Mouse (Mus musculus) cerebellum, adult 2 months (tissue): ENCODE measurements at regions not wholly inside any gene's neighbourhood (a gene's known extent, or its start where the extent isn't known, plus 50 kb on each side); places are given as distances from the start of the nearest gene placed in this dataset.

Experiments
- DNase-seq, 2 experiments: peaks; one replicate each; pipeline ENCODE4 v3.0.0; 2021
- H3K27ac ChIP-seq: fragments of 200-500 bp; 2 replicates; pipeline ENCODE4 v1.5.1; 2012; ENCODE audit warnings: low read length, control low read depth, inconsistent platforms; ENCODE audit not compliant: insufficient read depth
- H3K27me3 ChIP-seq: fragments of 200-500 bp; 2 replicates; pipeline ENCODE4 v1.6.1; 2012; ENCODE audit warnings: inconsistent platforms, mild to moderate bottlenecking, low read length, moderate library complexity; ENCODE audit not compliant: control insufficient read depth, insufficient read depth
- H3K4me1 ChIP-seq: fragments of 200-500 bp; 2 replicates; pipeline ENCODE4 v1.6.1; 2011; ENCODE audit warnings: low read length; ENCODE audit not compliant: control insufficient read depth, insufficient read depth
- H3K4me3 ChIP-seq: fragments of 200-500 bp; replicated peaks from 2 replicates; pipeline ENCODE3; 2011; ENCODE audit warnings: mild to moderate bottlenecking, low read depth, low read length, control low read depth; ENCODE audit not compliant: insufficient read depth
- CTCF ChIP-seq: fragments of 200-500 bp; IDR thresholded peaks from 2 replicates; pipeline ENCODE4 v1.5.1; 2011; ENCODE audit warnings: low read depth, mild to moderate bottlenecking, control low read depth, low read length, moderate library complexity, borderline replicate concordance; ENCODE audit not compliant: insufficient read depth
- POLR2A ChIP-seq: fragments of 200-500 bp; IDR thresholded peaks from 2 replicates; pipeline ENCODE4 v1.6.1; 2011; ENCODE audit warnings: low read length, control low read depth, borderline replicate concordance; ENCODE audit not compliant: insufficient read depth
- WGBS: fragments of 180-500 bp; shearing (Covaris S2); methylation state at CpG from one replicate; pipeline ENCODE4 v1.1.7; 2018; 5-methylcytosine and 5-hydroxymethylcytosine counted together

GRCm38 (mm10) chr14:72822231-72822615 is 112.4 kb upstream of the Fndc3a start:
- Histone ChIP-seq H3K27ac (no peak overlapping the region), H3K4me1 (no peaks in the 10 kb centered on the region), H3K4me3 (no peak overlapping the region), H3K27me3 (no peaks in the 10 kb centered on the region)
- DNase-seq = no peak
- WGBS = 66% methylated on average over 3 of the region's 3 CpGs
- TF ChIP-seq POLR2A = no peak
- TF ChIP-seq CTCF = no peak

GRCm38 (mm10) chr14:72821517-72822230 is 111.9 kb upstream of the Fndc3a start:
- Histone ChIP-seq H3K4me1 (no peaks in the 10 kb centered on the region), H3K27me3 (no peaks in the 10 kb centered on the region), H3K27ac (no peak overlapping the region), H3K4me3 (no peak overlapping the region)
- 85% methylated on average over 13 of the region's 13 CpGs for WGBS
- no peak for TF ChIP-seq CTCF
- TF ChIP-seq POLR2A = no peak
- DNase-seq = no peak

- TF ChIP-seq CTCF (no peak), POLR2A (no peak)
- 97% methylated on average over 4 of the region's 4 CpGs for WGBS
- no peak overlapping the region for H3K4me3 ChIP-seq
- DNase-seq = no peak
- H3K4me1 ChIP-seq = no peaks in the 10 kb centered on the region
- H3K27me3 ChIP-seq = no peaks in the 10 kb centered on the region
- no peak overlapping the region for H3K27ac ChIP-seq
Observed at GRCm38 (mm10) chr14:72819037-72819436, 109.2 kb upstream of the Fndc3a start.

GRCm38 (mm10) chr14:72817764-72818163 is 108.0 kb upstream of the Fndc3a start:
- DNase-seq = no peak
- Histone ChIP-seq H3K27ac (no peak overlapping the region), H3K4me3 (no peak overlapping the region), H3K4me1 (no peaks in the 10 kb centered on the region), H3K27me3 (no peaks in the 10 kb centered on the region)
- 78% methylated on average over 5 of the region's 5 CpGs for WGBS
- TF ChIP-seq CTCF = no peak
- no peak for TF ChIP-seq POLR2A

DNA sequence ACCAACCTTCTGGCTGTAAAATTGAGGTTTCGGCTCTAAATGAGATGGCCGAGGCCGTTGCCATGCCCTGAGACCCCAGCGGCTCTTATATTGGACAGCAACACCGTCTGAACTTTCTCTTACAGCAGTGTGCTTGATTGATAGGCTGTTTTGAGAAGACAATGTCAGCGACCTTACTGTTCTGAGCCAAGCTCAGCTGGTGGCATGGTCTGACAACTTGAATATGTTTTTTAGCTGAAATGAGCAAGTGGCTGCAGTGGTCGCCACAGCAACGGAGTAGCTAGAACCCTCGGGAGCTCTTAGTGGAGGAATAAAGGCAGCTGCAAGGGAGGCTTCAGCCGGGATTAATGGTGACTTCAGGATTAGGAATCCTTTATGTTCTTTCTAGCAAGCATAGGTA is 107.0 kb upstream of the Fndc3a start:
- 5% methylated on average over 10 of the region's 10 CpGs for WGBS
- H3K27me3 ChIP-seq = no peaks in the 10 kb centered on the region
- H3K27ac ChIP-seq = no peak overlapping the region
- no peaks in the 10 kb centered on the region for H3K4me1 ChIP-seq
- DNase-seq = peak in 1 of 2 experiments; percentile 3
- TF ChIP-seq CTCF = no peak
- no peak for TF ChIP-seq POLR2A
- no peak overlapping the region for H3K4me3 ChIP-seq

GRCm38 (mm10) chr14:72809138-72809537 is 99.3 kb upstream of the Fndc3a start:
- H3K4me1 ChIP-seq = no peaks in the 10 kb centered on the region

DNA sequence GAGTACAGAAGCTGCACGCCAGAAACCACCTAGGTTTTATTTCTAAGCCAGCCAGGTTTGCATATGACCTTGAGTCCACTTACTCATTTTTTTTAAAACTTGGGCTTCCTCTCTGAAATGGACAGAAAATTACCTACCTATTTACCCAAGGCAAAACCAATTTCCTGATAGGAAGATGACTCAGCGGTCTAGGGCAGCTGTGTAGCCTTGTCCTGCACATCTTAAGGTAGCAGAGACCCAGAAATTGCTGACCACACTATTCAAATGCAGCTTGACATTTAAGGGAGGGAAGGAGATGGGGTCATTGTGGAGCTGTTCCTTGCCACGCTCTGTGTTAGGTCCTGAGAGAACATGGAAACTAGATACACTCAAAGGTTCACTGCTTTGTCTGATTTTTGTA is 98.1 kb upstream of the Fndc3a start:
- no peak for TF ChIP-seq CTCF
- TF ChIP-seq POLR2A = no peak
- H3K27me3 ChIP-seq = no peaks in the 10 kb centered on the region

More at GRCm38 (mm10) chr14:72809138-72809537, 99.3 kb upstream of the Fndc3a start:
- H3K27ac ChIP-seq = no peak overlapping the region
- H3K27me3 ChIP-seq = no peaks in the 10 kb centered on the region
- no peak for DNase-seq
- no peak for TF ChIP-seq POLR2A
- TF ChIP-seq CTCF = no peak
- no peak overlapping the region for H3K4me3 ChIP-seq
- WGBS = 76% methylated on average over 2 of the region's 2 CpGs

GRCm38 (mm10) chr14:72807286-72807685 is 97.5 kb upstream of the Fndc3a start:
- no peak overlapping the region for H3K27ac ChIP-seq
- TF ChIP-seq CTCF (no peak), POLR2A (no peak)
- no peak for DNase-seq
- H3K4me1 ChIP-seq = no peaks in the 10 kb centered on the region
- WGBS = 50% methylated on average over 7 of the region's 7 CpGs
- H3K27me3 ChIP-seq = no peaks in the 10 kb centered on the region
- H3K4me3 ChIP-seq = no peak overlapping the region

More for the DNA sequence above, 98.1 kb upstream of the Fndc3a start:
- Histone ChIP-seq H3K4me3 (no peak overlapping the region), H3K27ac (no peak overlapping the region), H3K4me1 (no peaks in the 10 kb centered on the region)
- DNase-seq = no peak
- WGBS = 90% methylated on average over 3 of the region's 3 CpGs
